Mouse (Mus musculus): ENCODE measurements around the gene Ly6g6d. TPM values are rescaled to one million over a fixed set of nuclear protein-coding genes. Genes with fewer than 3 reads are reported as not detected.
"Not testable (repeated sequence)": the region's sequence is repeated elsewhere in the genome, so short reads cannot be mapped to it uniquely, and the experiment has no call there.

The Ly6g6d gene
- 1 to 10 TPM; 1.4 to 2.9 (median 2.2) TPM for total RNA-seq (2022)

GRCm38 (mm10) chr17:35077786-35078233 is at the start of gene Ly6g6d:
Gene Ly6g6d (minus strand): TSS chr17:35078065.
- no peak for DNase-seq (ENCODE audit: low spot score in 2 of 2)

- DNase-seq (ENCODE audit: low spot score in 2 of 2), result no peak
Measured at GRCm38 (mm10) chr17:35127017-35127416, 49.2 kb upstream of the Ly6g6d start.

DNA sequence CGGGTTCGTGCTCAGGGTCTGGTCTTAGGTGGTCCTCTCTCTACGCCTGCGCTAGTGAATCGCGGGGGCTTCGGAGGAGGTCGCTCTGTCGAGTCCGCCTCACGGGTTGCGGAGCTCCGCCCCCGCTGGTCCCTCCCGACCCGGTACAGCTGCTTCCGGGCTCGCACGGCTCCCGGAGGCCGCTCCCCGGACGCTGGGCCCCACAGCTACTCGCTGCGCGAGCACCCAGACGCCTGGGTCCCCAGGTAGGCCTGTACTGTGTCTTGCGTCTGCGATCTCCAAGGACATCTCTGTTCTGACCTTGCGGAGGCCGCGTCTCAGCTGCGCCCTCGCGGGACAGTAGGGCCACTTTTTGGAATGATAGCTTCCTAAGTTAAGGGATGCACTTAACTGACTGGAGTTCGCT is 48.3 kb upstream of the Ly6g6d start, which contains the start of gene D17H6S53E:
TSS of gene D17H6S53E (plus strand) at position 168 of the 406 bp plus-strand sequence.
- peak; percentile 58 to 62 for DNase-seq (ENCODE audit: low spot score in 2 of 2)

GRCm38 (mm10) chr17:35125578-35125977 is 47.7 kb upstream of the Ly6g6d start:
- DNase-seq (ENCODE audit: low spot score in 2 of 2), result no peak

GRCm38 (mm10) chr17:35125081-35125480 is 47.2 kb upstream of the Ly6g6d start:
- no peak for DNase-seq (ENCODE audit: low spot score in 2 of 2)

GRCm38 (mm10) chr17:35124261-35124896 is 46.5 kb upstream of the Ly6g6d start:
- not testable (repeated sequence) for DNase-seq (ENCODE audit: low spot score in 2 of 2)

- not testable (repeated sequence) for DNase-seq (ENCODE audit: low spot score in 2 of 2)
Measured at GRCm38 (mm10) chr17:35123287-35123686, 45.4 kb upstream of the Ly6g6d start.

DNA sequence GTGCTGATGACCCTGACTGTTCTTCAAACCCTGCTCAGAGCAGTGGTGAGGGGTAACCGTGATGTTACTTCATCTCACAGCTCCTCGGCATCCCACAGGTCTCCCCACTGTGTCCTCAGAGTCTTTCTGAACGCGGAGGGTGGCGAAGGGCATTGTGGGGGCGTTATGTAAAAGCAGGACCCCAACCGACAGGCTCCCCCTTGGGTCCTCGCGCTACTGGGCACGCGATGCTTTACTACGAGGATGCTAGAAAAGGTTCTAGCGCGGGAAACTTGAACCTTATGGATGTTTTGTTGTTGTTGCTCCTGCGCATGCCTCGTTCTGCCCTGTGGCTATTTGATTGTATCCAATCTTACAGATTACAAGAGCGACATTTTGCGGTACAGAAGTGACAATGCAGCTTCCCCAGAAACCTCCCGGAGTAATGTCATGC is 44.0 kb upstream of the Ly6g6d start, which contains the start of gene Csnk2b:
TSS of gene Csnk2b (minus strand) at position 183 of the 433 bp plus-strand sequence.
- peak; percentile 64 to 69 for DNase-seq (ENCODE audit: low spot score in 2 of 2)

DNA sequence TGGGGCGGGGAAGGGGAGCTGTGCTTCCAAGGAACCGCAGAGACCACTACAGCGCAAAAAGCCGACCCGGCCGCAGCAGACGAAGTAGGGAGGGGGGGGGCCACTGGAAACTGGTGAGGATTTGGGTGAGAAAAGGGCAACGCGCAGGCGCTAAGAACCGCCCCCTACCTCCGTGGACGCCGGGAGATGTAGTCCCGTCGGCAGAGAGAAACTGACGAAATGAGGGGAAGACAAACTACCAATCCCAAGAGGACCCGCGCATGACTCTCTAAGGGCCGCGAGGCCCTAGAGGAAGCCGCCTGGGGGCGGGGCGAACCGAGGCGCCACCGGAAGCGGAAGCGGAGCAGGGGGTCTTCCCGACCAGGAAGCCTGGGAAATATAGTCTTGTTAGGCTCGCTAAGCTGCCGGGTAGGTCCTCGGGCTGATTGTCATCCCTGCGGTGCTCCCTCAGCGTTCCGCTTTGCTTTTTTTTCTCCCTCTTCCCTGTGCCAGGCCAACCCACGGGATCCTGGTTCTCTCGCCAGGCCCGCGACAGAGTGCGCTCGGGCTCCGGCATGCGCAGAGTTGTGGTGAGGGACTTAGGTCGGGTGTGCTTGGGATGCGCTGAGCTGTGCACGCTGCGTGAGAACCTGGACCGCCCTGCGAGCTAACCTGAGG is 43.4 kb upstream of the Ly6g6d start, which contains the start of gene Gpank1:
TSS of gene Gpank1 (plus strand) at position 313 of the 657 bp plus-strand sequence.
- DNase-seq (ENCODE audit: low spot score in 2 of 2), result peak; percentile 98

GRCm38 (mm10) chr17:35120745-35121142 is 42.9 kb upstream of the Ly6g6d start:
- DNase-seq (ENCODE audit: low spot score in 2 of 2), result peak in 1 of 2 experiments; percentile 33

GRCm38 (mm10) chr17:35115046-35116019 is 37.5 kb upstream of the Ly6g6d start, which contains the start of gene Ly6g5b:
Gene Ly6g5b (minus strand): TSS chr17:35115428.
- DNase-seq (ENCODE audit: low spot score in 2 of 2), result no peak

DNA sequence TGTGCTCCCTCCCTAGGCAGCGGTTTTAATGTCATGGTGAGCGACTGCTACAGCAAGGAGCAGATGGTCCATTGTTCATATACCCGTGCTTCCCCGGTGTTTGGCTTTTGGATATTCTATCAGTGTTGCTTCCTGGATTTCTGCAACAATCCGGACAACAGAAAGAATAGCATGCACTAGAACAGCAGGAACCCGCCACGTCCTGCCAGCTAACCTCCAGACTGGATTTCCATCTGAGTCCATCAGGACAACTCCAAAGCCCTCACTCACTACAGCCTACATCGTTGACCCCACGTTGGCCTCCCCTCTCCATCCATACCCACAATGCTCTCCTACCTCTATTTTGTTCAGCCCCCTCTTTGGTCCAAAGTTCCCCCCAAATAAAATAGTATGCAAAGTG is 33.9 kb upstream of the Ly6g6d start:
- no peak for DNase-seq (ENCODE audit: low spot score in 2 of 2)

GRCm38 (mm10) chr17:35108097-35108496 is 30.2 kb upstream of the Ly6g6d start, which contains the start of gene Ly6g5c:
Gene Ly6g5c (plus strand): TSS chr17:35108279.
- DNase-seq (ENCODE audit: low spot score in 2 of 2), result no peak

DNA sequence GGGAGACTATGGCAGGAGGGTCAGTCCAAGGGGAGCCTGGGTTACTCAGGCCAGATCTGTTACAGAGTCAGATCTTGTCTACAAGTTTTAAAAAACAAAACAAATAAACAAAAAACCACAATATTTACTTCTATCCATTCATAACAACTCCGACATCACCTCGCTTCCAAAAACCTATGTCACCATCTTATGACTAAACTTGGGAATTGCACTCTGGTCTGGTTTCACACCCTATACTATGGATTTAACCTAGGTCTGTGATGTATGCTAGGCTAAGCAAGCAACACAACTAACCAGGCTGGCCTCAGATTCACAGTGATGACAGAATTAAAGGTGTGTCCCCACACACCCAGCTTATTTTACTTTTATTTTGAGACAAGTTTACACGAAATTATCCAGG is 28.7 kb upstream of the Ly6g6d start:
- no peak for DNase-seq (ENCODE audit: low spot score in 2 of 2)

DNA sequence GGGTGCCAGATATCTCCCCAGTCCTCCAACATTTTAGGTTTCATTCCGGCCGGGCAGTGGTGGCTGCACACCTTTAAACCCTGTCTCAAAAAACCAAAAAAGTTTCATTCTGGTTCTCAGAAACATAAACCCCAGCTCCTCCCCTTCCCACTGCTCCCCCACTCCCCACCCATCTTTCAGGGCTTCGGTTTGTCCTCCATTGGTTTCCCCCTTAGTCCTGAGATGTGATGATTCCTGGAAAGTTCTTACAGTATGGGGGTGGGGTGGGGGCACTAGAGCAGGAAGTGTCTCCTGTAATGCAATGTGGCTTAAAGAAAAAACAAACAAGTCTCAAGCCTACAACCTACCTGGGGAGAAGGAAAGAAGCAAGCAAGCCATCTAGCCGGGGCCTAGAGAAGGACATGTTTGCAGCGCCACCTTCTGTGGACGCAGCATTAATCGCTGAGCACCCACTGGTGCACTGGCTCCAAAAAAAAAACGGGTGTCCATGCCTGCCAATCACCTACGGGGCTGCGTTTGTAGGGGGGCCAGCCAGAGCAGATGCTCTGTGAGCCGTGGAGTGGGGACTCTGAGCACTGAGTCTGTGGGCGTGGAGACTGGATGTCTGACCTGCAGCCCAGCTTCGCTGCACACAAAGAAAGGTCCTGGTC is 28.0 kb upstream of the Ly6g6d start:
- DNase-seq (ENCODE audit: low spot score in 2 of 2), result no peak

- no peak for DNase-seq (ENCODE audit: low spot score in 2 of 2)
Measured at GRCm38 (mm10) chr17:35104754-35105153, 26.9 kb upstream of the Ly6g6d start.

DNA sequence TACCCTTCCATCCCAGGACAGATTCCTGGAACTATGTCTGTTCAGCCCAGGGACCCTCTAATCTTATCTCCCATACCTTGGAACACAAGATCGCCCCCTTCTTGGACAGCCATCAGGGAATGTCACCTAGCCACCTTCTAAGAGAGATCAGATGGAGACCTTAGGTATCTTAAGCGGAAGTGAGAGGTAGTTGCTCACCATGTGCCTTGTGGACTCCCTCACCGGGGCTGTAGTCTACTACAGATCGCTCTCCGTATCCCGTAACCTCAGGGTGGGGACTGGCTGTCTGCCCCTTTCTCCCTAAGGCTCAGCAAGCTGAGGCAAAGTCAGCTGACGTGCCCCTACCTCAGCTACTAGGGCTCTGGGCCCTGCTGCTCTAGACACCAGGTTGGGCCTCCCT is 26.2 kb upstream of the Ly6g6d start:
- no peak for DNase-seq (ENCODE audit: low spot score in 2 of 2)

GRCm38 (mm10) chr17:35103221-35103690 is 25.4 kb upstream of the Ly6g6d start:
- no peak for DNase-seq (ENCODE audit: low spot score in 2 of 2)

DNA sequence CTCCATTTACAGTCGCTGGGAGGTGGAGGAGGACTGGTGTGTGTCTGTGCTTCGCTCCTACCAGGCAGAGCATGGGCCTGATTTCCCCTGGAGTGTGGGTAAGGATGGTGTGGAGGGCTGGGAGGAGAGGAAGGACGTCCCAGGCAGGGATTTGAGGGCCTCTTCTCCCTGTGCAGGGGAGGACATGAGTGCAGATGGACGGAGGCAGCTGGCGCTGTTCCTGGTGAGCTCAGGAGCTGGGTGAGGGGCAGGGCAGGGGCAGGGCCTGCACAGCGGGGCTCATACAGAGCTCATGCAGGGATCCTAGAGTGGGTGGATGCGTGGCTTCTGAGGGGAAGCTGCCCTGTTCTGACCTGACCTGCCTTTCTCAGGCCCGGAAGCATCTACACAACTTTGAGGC is 24.4 kb upstream of the Ly6g6d start:
- no peak for DNase-seq (ENCODE audit: low spot score in 2 of 2)

DNA sequence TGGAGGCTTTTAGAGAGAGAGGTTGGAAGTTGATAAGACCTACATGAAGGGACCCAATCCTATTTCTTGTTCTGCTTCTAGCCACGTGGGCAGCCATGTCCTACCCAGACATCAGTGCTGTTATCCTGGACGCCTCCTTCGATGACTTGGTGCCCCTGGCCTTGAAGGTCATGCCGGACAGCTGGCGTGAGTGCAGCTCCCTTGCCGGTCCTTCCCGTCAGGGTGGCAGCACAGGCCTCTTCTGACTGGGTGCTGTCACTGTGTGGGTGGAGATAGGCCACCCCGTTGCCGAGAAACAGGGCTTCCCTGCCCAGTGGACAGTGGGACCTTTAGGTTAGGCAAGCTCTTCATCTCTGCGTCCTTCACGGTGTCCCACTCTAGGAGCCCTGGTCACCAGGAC is 23.3 kb upstream of the Ly6g6d start:
- no peak for DNase-seq (ENCODE audit: low spot score in 2 of 2)

Data from layer of hippocampus, adult 8-10 months (tissue).